Mouse (Mus musculus) urinary bladder, adult 18-20 months (tissue): Measurements from ENCODE around the gene Ppt2.

Source experiments
- DNase-seq, 2 experiments: peaks; one replicate each; pipeline ENCODE4 v3.0.0; 2022; ENCODE audit warnings: low spot score in 2 of 2, mixed read lengths in 2 of 2

Ppt2 gene

GRCm38 (mm10) chr17:34627943-34628643 is at the start of gene Ppt2:
TSS of gene Ppt2 (minus strand) at chr17:34628510.
- DNase-seq = no peak

GRCm38 (mm10) chr17:34676671-34677070 is 48.4 kb upstream of the Ppt2 start:
- no peak for DNase-seq

- DNase-seq = no peak
These were observed 47.8 kb upstream of the Ppt2 start for GRCm38 (mm10) chr17:34676093-34676460.

- no peak for DNase-seq
These were observed 47.1 kb upstream of the Ppt2 start for GRCm38 (mm10) chr17:34675205-34676092.

GRCm38 (mm10) chr17:34674524-34675204 is 46.4 kb upstream of the Ppt2 start:
- no peak for DNase-seq

- no peak for DNase-seq
These were observed 44.8 kb upstream of the Ppt2 start for GRCm38 (mm10) chr17:34673139-34673538.

GRCm38 (mm10) chr17:34672246-34672792 is 44.0 kb upstream of the Ppt2 start:
- no peak for DNase-seq

- DNase-seq = no peak
These were observed 43.1 kb upstream of the Ppt2 start for GRCm38 (mm10) chr17:34671151-34672066.

- DNase-seq = no peak
These were observed 41.9 kb upstream of the Ppt2 start, which contains the start of gene Tnxb for GRCm38 (mm10) chr17:34670235-34670634. TSS of gene Tnxb (plus strand) at chr17:34670535.

GRCm38 (mm10) chr17:34664472-34664871 is 36.2 kb upstream of the Ppt2 start:
- no peak for DNase-seq

GRCm38 (mm10) chr17:34663558-34663957 is 35.2 kb upstream of the Ppt2 start:
- DNase-seq = no peak

- DNase-seq = no peak
These were observed 34.7 kb upstream of the Ppt2 start for GRCm38 (mm10) chr17:34662978-34663377.

GRCm38 (mm10) chr17:34662468-34662867 is 34.2 kb upstream of the Ppt2 start:
- no peak for DNase-seq

- peak in 1 of 2 experiments; percentile 64 for DNase-seq
These were observed 32.8 kb upstream of the Ppt2 start for GRCm38 (mm10) chr17:34661121-34661591.

GRCm38 (mm10) chr17:34660259-34660820 is 32.0 kb upstream of the Ppt2 start:
- DNase-seq = no peak

GRCm38 (mm10) chr17:34659897-34660214 is 31.5 kb upstream of the Ppt2 start:
- no peak for DNase-seq

- no peak for DNase-seq
These were observed 31.0 kb upstream of the Ppt2 start for GRCm38 (mm10) chr17:34659181-34659896.

GRCm38 (mm10) chr17:34658591-34658990 is 30.3 kb upstream of the Ppt2 start:
- DNase-seq = no peak

- no peak for DNase-seq
These were observed 29.8 kb upstream of the Ppt2 start for GRCm38 (mm10) chr17:34658145-34658544.

GRCm38 (mm10) chr17:34657271-34657670 is 29.0 kb upstream of the Ppt2 start:
- DNase-seq = no peak
